In the genomic region with DNA sequence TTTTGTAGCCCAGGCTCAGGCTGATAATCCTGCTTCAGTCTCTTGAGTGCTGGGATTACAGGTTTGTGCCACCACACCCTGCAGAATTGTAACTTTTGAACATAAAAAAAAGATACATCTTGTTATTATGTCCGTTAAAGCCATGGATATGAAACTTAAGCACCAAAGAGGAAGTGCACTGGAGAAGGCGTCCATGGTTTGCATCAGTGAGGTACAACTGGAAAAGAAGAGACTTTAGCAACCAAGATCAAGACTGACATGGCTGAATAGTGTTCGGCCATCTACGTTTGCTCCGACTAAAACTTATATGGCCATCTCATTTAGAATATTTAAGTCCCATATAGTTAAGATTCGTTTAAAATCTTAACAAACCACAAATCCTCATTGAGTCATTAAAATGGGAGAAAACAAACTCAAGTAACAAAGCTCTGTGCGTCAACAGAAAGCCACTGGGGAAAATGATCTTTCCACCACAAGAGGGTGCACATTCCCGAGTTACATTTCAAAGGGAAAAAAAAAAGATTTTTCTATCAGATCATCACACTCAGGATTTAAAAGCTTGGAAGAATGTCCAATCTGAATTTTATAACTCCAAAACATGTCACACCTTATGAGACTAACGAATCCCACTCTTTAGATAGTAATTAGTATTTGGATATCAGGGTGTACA, we compare ENCODE assay signal across 8 mouse cellular contexts. TPM values are rescaled to one million over a fixed set of nuclear protein-coding genes. Genes with fewer than 3 reads are reported as not detected.
DNase-seq lines count a peak whose midpoint lies in the region; ATAC-seq and TF ChIP-seq lines count a peak whose summit lies in the region.

No protein-coding gene starts in this region.

- DNase-seq in adrenal gland, adult 2 months = peak; percentile 39
- DNase-seq in adrenal gland, postnatal 4 days (ENCODE audit: low spot score in 2 of 2) = no peak
- peak; percentile 38 for DNase-seq in limb, embryonic 11.5 days (ENCODE audit: low spot score)
- no peak for DNase-seq in limb, embryonic 10.5 days (ENCODE audit: low spot score)
- DNase-seq in c-Kit-negative CD71-positive TER-119-positive erythroid progenitor cells, embryonic 14.5 days (ENCODE audit: low read depth, low spot score) = peak; percentile 54
- DNase-seq in heart, postnatal 10 days = peak; percentile 64 to 73
- DNase-seq in stomach, postnatal 0 days (ENCODE audit: low spot score) = peak; percentile 33

- no peaks in the 10 kb centered on the region for H3K27me3 ChIP-seq in limb, embryonic 11.5 days (ENCODE audit: control insufficient read depth, insufficient read depth, low read length)
- no peaks in the 10 kb centered on the region for H3K27me3 ChIP-seq in limb, embryonic 10.5 days (ENCODE audit: low read depth, poor library complexity, severe bottlenecking)
- H3K27me3 ChIP-seq in liver, embryonic 16.5 days (ENCODE audit: control insufficient read depth, insufficient read depth, low read depth, low read length) = no peaks in the 10 kb centered on the region
- H3K27me3 ChIP-seq in stomach, postnatal 0 days (ENCODE audit: control insufficient read depth, insufficient read depth, low read length) = no peaks in the 10 kb centered on the region

- no peaks in the 10 kb centered on the region for H3K36me3 ChIP-seq in limb, embryonic 11.5 days (ENCODE audit: control insufficient read depth, insufficient read depth, low read length)
- no peaks in the 10 kb centered on the region for H3K36me3 ChIP-seq in limb, embryonic 10.5 days
- H3K36me3 ChIP-seq in liver, embryonic 16.5 days (ENCODE audit: control insufficient read depth, insufficient read depth) = no peaks in the 10 kb centered on the region
- H3K36me3 ChIP-seq in stomach, postnatal 0 days (ENCODE audit: control insufficient read depth, insufficient read depth, low read length) = no peaks in the 10 kb centered on the region

- WGBS in limb, embryonic 11.5 days = 41% methylated on average over 9 of the region's 9 CpGs
- 43% methylated on average over 9 of the region's 9 CpGs for WGBS in limb, embryonic 10.5 days
- 23% methylated on average over 9 of the region's 9 CpGs for WGBS in liver, embryonic 16.5 days (ENCODE audit: insufficient replicate concordance)
- WGBS in stomach, postnatal 0 days = 36% methylated on average over 9 of the region's 9 CpGs

- no peak overlapping the region for H3K27ac ChIP-seq in limb, embryonic 11.5 days (replicated peaks; ENCODE audit: low read depth, low read length)
- H3K27ac ChIP-seq in limb, embryonic 10.5 days = no peak overlapping the region
- H3K27ac ChIP-seq in liver, embryonic 16.5 days (ENCODE audit: low read length) = peak overlapping the region; percentile 95
- H3K27ac ChIP-seq in stomach, postnatal 0 days (replicated peaks) = no peak overlapping the region

- TF ChIP-seq CTCF in stomach, postnatal 0 days (IDR thresholded peaks at IDR 0.05; ENCODE audit: low read depth) = peak; percentile 80

- no peak for TF ChIP-seq EP300 in stomach, postnatal 0 days (optimal IDR thresholded peaks at IDR 0.05)

- H3K4me1 ChIP-seq in limb, embryonic 11.5 days (ENCODE audit: control insufficient read depth, insufficient read depth, low read length) = no peaks in the 10 kb centered on the region
- peaks cover 10% of the 10 kb centered on the region; the same call in 1 of the 2 replicates for H3K4me1 ChIP-seq in limb, embryonic 10.5 days
- H3K4me1 ChIP-seq in liver, embryonic 16.5 days (ENCODE audit: control insufficient read depth, low read depth, low read length) = peaks cover 30% of the 10 kb centered on the region
- no peaks in the 10 kb centered on the region for H3K4me1 ChIP-seq in stomach, postnatal 0 days (replicated peaks; ENCODE audit: control insufficient read depth, insufficient read depth)

- intact Hi-C loops in heart, postnatal 10 days (cut with DNase I) = loop anchor here (1.0 to 2.0 kb wide), 4 partner anchors 30 to 806 kb away; a partner anchor contains a TSS

- H3K4me2 ChIP-seq in limb, embryonic 11.5 days (ENCODE audit: low read depth, severe bottlenecking) = no peak overlapping the region
- peak overlapping the region; percentile 95 for H3K4me2 ChIP-seq in liver, embryonic 16.5 days (ENCODE audit: low read depth, low read length)
- no peak overlapping the region for H3K4me2 ChIP-seq in stomach, postnatal 0 days (replicated peaks; ENCODE audit: low read depth)

- no peak for ATAC-seq in limb, embryonic 11.5 days (ENCODE audit: insufficient number of reproducible peaks, low FRiP score, low TSS enrichment, low read depth)
- no peak for ATAC-seq in liver, embryonic 16.5 days (ENCODE audit: low read depth)
- ATAC-seq in stomach, postnatal 0 days (ENCODE audit: low FRiP score, low TSS enrichment) = no peak

- no peak overlapping the region for H3K9ac ChIP-seq in limb, embryonic 11.5 days (ENCODE audit: low read length)
- H3K9ac ChIP-seq in liver, embryonic 16.5 days (ENCODE audit: low read depth, low read length) = peak overlapping the region; percentile 100
- H3K9ac ChIP-seq in stomach, postnatal 0 days (ENCODE audit: low read length) = no peak overlapping the region

- no peaks in the 10 kb centered on the region for H3K9me3 ChIP-seq in limb, embryonic 11.5 days (ENCODE audit: control insufficient read depth, low read length)
- H3K9me3 ChIP-seq in limb, embryonic 10.5 days (replicated peaks) = no peaks in the 10 kb centered on the region
- H3K9me3 ChIP-seq in liver, embryonic 16.5 days (replicated peaks; ENCODE audit: control insufficient read depth, low read length) = no peaks in the 10 kb centered on the region
- no peaks in the 10 kb centered on the region for H3K9me3 ChIP-seq in stomach, postnatal 0 days (ENCODE audit: control insufficient read depth, low read length)

- no peak overlapping the region for H3K4me3 ChIP-seq in limb, embryonic 11.5 days (ENCODE audit: low read depth, low read length)
- no peak overlapping the region for H3K4me3 ChIP-seq in limb, embryonic 10.5 days
- H3K4me3 ChIP-seq in liver, embryonic 16.5 days (ENCODE audit: low read depth, low read length) = peak overlapping the region; percentile 95
- H3K4me3 ChIP-seq in stomach, postnatal 0 days (ENCODE audit: low read depth, low read length) = no peak overlapping the region

RNA-seq across cellular contexts. Expression of a gene that starts 43.2 kb away (rescaled TPM):
- total RNA-seq in adrenal gland, adult 2 months (2021) = under 1 TPM in 1 of 2 experiments, not detected in 1; 0.35 TPM
- polyA plus RNA-seq in adrenal gland, adult 2 months (2012; rRNA removed) = 0.06 TPM in 2 replicates
- total RNA-seq in adrenal gland, postnatal 4 days (2021) = under 1 TPM; 0.51 to 0.87 TPM
- 0.79 TPM in 2 replicates for polyA plus RNA-seq in limb, embryonic 11.5 days (2014; fragmentation: Nextera tagmentation; extraction: Ambion mirVana)
- polyA plus RNA-seq in limb, embryonic 10.5 days (2016; fragmentation: Nextera tagmentation; extraction: Ambion mirVana) = 0.46 and 0.73 TPM in 2 replicates
- under 1 TPM; 0.32 to 0.43 TPM for total RNA-seq in heart, postnatal 10 days (2021)
- polyA plus RNA-seq in liver, embryonic 16.5 days (2015; fragmentation: Nextera tagmentation; extraction: Ambion mirVana) = 0.38 and 0.46 TPM in 2 replicates
- 0.29 TPM in 2 replicates for polyA plus RNA-seq in stomach, postnatal 0 days (2015; fragmentation: Nextera tagmentation; extraction: Ambion mirVana)

RNA-seq across cellular contexts. Expression of a gene that starts 52.4 kb away (rescaled TPM):
- 1 to 10 TPM; 7.0 to 9.0 TPM for total RNA-seq in adrenal gland, adult 2 months (2021)
- 0.50 and 0.83 TPM in 2 replicates for polyA plus RNA-seq in adrenal gland, adult 2 months (2012; rRNA removed)
- total RNA-seq in adrenal gland, postnatal 4 days (2021) = 10 to 100 TPM; 14.3 to 14.7 TPM
- 16.8 and 19.2 TPM in 2 replicates for polyA plus RNA-seq in limb, embryonic 11.5 days (2014; fragmentation: Nextera tagmentation; extraction: Ambion mirVana)
- 9.9 and 13.2 TPM in 2 replicates for polyA plus RNA-seq in limb, embryonic 10.5 days (2016; fragmentation: Nextera tagmentation; extraction: Ambion mirVana)
- total RNA-seq in heart, postnatal 10 days (2021) = 10 to 100 TPM in 1 of 2 experiments, 1 to 10 TPM in 1; 9.0 to 13.2 TPM
- polyA plus RNA-seq in liver, embryonic 16.5 days (2015; fragmentation: Nextera tagmentation; extraction: Ambion mirVana) = 3.9 and 4.4 TPM in 2 replicates
- 25.6 and 26.1 TPM in 2 replicates for polyA plus RNA-seq in stomach, postnatal 0 days (2015; fragmentation: Nextera tagmentation; extraction: Ambion mirVana)

Comparison
In these comparisons a context has a peak if more than half of its experiments do, and no peak if none do; other contexts are left out.
1. DNase-seq: peak in adrenal gland, adult 2 months (single experiment), limb, embryonic 11.5 days (single experiment), c-Kit-negative CD71-positive TER-119-positive erythroid progenitor cells, embryonic 14.5 days (single experiment), heart, postnatal 10 days (2 of 2) and stomach, postnatal 0 days (single experiment); none in adrenal gland, postnatal 4 days (0 of 2) and limb, embryonic 10.5 days (single experiment).